Mouse (Mus musculus) hindbrain, embryonic 15.5 days (tissue): ENCODE results near the gene Arcn1. TPM values are rescaled to one million over a fixed set of nuclear protein-coding genes. Genes with fewer than 3 reads are reported as not detected.
"Not testable (repeated sequence)": the region's sequence is repeated elsewhere in the genome, so short reads cannot be mapped to it uniquely, and the experiment has no call there.

Experiments used
- ATAC-seq: fragments of 200-750 bp; cut with Nextera tagmentation; 2 replicates; pipeline ENCODE4 v1.8.0; 2017; ENCODE audit warnings: low read depth, moderate number of reproducible peaks, moderate TSS enrichment; ENCODE audit not compliant: low FRiP score
- H3K27ac ChIP-seq: fragments of 300-500 bp; sonication (generic); replicated peaks from 2 replicates; pipeline ENCODE4 v1.5.1; 2015; ENCODE audit warnings: mild to moderate bottlenecking, inconsistent platforms
- H3K27me3 ChIP-seq: fragments of 300-500 bp; sonication (generic); 2 replicates; pipeline ENCODE4 v1.6.1; 2015; ENCODE audit warnings: control low read depth, inconsistent platforms
- H3K36me3 ChIP-seq: fragments of 300-500 bp; sonication (generic); 2 replicates; pipeline ENCODE4 v1.6.1; 2015; ENCODE audit warnings: control low read depth, inconsistent platforms
- H3K4me1 ChIP-seq: fragments of 300-500 bp; sonication (generic); replicated peaks from 2 replicates; pipeline ENCODE4 v1.6.1; 2015; ENCODE audit warnings: control low read depth, inconsistent platforms
- H3K4me2 ChIP-seq: fragments of 300-500 bp; sonication (generic); 2 replicates; pipeline ENCODE4 v1.6.1; 2015; ENCODE audit warnings: moderate library complexity, mild to moderate bottlenecking, inconsistent platforms
- H3K4me3 ChIP-seq: fragments of 300-500 bp; sonication (generic); 2 replicates; pipeline ENCODE4 v1.5.1; 2015; ENCODE audit warnings: mild to moderate bottlenecking, inconsistent platforms
- H3K9ac ChIP-seq: fragments of 300-500 bp; sonication (generic); 2 replicates; pipeline ENCODE4 v1.6.1; 2015; ENCODE audit warnings: inconsistent platforms
- H3K9me3 ChIP-seq: fragments of 300-500 bp; sonication (generic); 2 replicates; pipeline ENCODE4 v1.6.1; 2016; ENCODE audit warnings: control low read depth, inconsistent platforms
- WGBS: fragments of 180-500 bp; shearing (Covaris S2); methylation state at CpG from one replicate; pipeline ENCODE4 v1.1.7; 2015; 5-methylcytosine and 5-hydroxymethylcytosine counted together
- polyA plus RNA-seq: library from polyadenylated mRNA; unstranded; fragments of >200 nt; fragmentation: Nextera tagmentation; extraction: Ambion mirVana; gene quantifications from 2 replicates; pipeline ENCODE4 v1.2.1, GENCODE M21; 2015

Arcn1 gene
- polyA plus RNA-seq, 1 experiment from 2014 or later, result 135 TPM

DNA sequence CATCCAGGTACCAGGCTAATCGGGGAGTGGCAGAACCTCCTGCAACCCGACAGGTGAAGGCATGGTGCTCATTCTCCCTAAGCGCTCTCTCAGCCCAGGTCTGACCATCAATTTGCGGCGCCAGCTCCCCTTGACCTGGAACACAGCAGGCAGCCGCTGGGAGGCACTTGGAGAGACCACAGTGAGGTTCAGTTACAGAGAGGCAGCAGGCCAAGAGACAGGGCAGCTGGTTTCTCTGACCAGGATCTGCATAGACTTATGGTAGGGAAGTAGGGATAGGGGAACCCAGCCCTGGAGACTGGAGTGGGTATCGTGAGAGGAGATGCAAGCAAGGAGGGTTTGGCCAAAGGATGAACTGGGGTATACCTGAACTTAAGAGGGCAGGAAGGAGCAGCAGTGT lies 30.7 kb upstream of the Arcn1 start:
- Histone ChIP-seq H3K4me1 (peaks cover 16% of the 10 kb centered on the region), H3K36me3 (no peaks in the 10 kb centered on the region), H3K27ac (0 out of 2 replicates have a peak overlapping the region, but pooled peaks have one; percentile 75), H3K4me2 (peak overlapping the region; percentile 96), H3K9me3 (no peaks in the 10 kb centered on the region), H3K9ac (peak overlapping the region; percentile 61), H3K27me3 (no peaks in the 10 kb centered on the region), H3K4me3 (peak overlapping the region; percentile 46)
- WGBS, result 44% methylated on average over 7 of the region's 7 CpGs
- peak; percentile 2; the same call in 1 of the 2 replicates for ATAC-seq

DNA sequence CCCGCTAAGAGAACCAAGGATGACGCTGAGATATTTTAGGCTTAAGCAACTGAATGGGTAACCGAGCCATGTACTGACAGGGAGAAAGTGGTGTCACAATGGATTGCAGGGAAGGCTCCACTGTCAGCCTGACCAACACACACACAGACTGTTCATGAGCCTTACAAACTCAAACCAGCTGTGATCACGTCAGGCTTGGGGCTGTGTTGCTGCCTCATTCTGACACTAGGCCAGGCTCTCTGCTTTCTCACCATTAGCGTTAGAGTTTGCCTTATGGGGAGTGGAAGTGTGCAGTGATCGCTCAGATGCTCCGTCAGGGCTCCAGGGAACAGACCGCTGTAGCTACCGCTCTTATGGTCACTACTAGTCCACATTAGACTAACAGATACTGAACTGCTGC lies 25.2 kb upstream of the Arcn1 start:
- Histone ChIP-seq H3K27ac (no peak overlapping the region), H3K9me3 (no peaks in the 10 kb centered on the region), H3K36me3 (peaks cover 44% of the 10 kb centered on the region), H3K4me1 (0 out of 2 replicates have a peak, but pooled peaks cover 1% of the 10 kb centered on the region), H3K27me3 (no peaks in the 10 kb centered on the region), H3K4me3 (no peak overlapping the region), H3K4me2 (no peak overlapping the region), H3K9ac (no peak overlapping the region)
- ATAC-seq, result no peak
- 86% methylated on average over 9 of the region's 9 CpGs for WGBS

DNA sequence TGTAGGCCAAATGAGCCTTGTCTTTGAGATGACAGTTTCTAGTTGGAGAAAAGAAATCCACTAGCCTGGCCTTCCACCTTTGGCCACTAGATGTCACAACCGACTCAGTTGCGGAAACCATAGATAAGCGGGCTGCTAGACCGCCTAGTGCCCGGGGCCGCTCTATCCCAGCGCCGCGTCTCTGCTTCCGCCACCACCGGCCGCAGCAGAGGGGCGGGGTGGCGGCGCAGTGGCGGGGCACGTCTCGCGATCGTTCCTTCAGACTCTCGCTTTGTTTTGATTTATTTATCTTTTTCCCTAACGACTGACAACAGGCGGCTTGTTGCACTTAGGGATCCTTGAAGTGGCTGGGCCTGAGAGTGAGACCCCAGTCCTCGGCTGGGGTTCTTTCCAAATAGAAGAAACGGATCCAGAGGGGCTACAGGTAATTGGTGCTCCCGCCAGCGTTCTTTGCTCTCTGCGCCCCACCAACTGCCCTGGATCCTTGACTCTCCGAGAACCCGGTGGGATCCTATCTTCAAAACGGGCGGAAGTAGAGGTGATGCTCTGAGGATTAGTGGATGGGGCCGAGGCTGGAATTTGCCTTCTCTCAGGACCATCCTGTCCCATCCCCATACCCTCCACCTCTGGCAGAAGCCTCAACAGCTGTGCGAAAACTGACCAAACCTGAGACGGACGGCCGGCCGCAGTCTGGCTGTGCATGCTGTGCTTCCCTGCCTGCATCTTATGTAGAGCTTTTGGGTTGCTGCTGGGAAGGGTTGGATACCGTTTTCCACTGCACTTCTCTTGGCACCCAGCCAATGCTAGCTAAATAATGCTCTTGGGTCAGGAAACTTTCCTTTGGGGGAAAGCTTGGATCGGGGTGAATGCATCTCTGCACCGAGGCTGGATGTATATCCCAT lies 5.4 kb upstream of the Arcn1 start:
- H3K4me2 ChIP-seq, result peak overlapping the region; percentile 61
- H3K9ac ChIP-seq, result peak overlapping the region; percentile 71
- peak; percentile 97 for ATAC-seq
- peak overlapping the region; percentile 67 for H3K4me3 ChIP-seq
- H3K27ac ChIP-seq, result peak overlapping the region; percentile 82
- H3K36me3 ChIP-seq, result peaks cover 17% of the 10 kb centered on the region; the same call in 1 of the 2 replicates
- H3K27me3 ChIP-seq, result no peaks in the 10 kb centered on the region
- WGBS, result under 1% methylated on average over 41 of the region's 41 CpGs
- H3K4me1 ChIP-seq, result peaks cover 18% of the 10 kb centered on the region
- no peaks in the 10 kb centered on the region for H3K9me3 ChIP-seq

DNA sequence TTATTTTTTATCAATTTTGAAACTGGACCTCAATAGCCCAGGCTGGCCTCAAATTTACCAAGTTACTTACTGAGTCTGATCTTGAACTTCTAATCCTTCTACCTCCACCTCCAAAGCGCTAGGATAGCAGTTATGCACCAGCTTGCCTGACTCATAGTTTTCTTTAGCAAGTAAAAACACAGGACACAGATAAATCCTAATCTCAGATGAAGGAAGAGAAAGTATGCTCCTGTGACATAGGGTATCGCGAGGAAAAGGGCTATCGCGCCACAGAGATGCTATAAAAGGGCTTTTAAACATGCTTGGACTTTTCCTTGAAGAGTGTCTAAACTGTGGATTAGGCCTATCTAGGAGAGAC lies 4.7 kb upstream of the Arcn1 start:
- H3K36me3 ChIP-seq, result peaks cover 17% of the 10 kb centered on the region; the same call in 1 of the 2 replicates
- H3K4me3 ChIP-seq, result peak overlapping the region; percentile 67; the same call in 1 of the 2 replicates
- no peak for ATAC-seq
- WGBS, result 27% methylated on average over 5 of the region's 5 CpGs
- peak overlapping the region; percentile 55 for H3K27ac ChIP-seq
- no peaks in the 10 kb centered on the region for H3K9me3 ChIP-seq
- H3K27me3 ChIP-seq, result no peaks in the 10 kb centered on the region
- peaks cover 18% of the 10 kb centered on the region for H3K4me1 ChIP-seq
- H3K4me2 ChIP-seq, result no peak overlapping the region
- no peak overlapping the region for H3K9ac ChIP-seq

DNA sequence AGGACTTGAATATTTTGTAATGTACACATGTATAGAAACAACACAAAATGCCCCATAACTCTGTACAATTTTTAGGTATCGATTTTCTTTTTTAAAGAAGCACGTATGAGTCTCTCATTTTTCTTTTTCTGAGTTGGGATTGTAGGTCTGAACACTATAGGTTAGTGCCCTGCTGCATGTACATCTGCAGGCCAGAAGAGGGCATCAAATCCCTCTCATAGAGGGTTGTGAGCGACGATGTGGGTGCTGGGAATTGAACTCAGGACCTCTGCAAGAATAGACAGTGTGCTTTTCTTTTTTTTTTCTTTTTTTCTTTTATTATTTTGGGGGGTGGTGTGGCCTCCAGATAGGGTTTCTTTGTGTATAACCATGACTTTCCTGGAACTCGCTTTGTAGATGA lies 3.7 kb upstream of the Arcn1 start:
- 92% methylated on average over 5 of the region's 5 CpGs for WGBS
- H3K4me3 ChIP-seq, result no peak overlapping the region
- peaks cover 24% of the 10 kb centered on the region for H3K4me1 ChIP-seq
- H3K9me3 ChIP-seq, result no peaks in the 10 kb centered on the region
- H3K27ac ChIP-seq, result no peak overlapping the region
- H3K36me3 ChIP-seq, result peaks cover 15% of the 10 kb centered on the region; the same call in 1 of the 2 replicates
- ATAC-seq, result no peak
- H3K27me3 ChIP-seq, result no peaks in the 10 kb centered on the region
- H3K4me2 ChIP-seq, result no peak overlapping the region
- no peak overlapping the region for H3K9ac ChIP-seq

DNA sequence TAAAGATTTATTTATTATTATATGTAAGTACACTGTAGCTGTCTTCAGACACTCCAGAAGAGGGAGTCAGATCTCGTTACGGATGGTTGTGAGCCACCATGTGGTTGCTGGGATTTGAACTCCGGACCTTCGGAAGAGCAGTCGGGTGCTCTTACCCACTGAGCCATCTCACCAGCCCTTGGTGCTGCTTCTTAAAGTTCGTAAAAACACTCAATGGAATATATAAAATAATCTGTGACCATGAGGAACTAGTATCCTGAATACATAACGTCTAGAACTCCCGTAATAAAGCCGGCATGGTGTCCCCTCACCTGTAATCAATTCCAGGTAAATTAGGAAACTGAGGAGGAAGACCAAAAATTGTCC lies 367 bp upstream of the Arcn1 start:
- ATAC-seq, H3K27me3 ChIP-seq: not testable (repeated sequence)
- 48% methylated on average over 7 of the region's 9 CpGs for WGBS

DNA sequence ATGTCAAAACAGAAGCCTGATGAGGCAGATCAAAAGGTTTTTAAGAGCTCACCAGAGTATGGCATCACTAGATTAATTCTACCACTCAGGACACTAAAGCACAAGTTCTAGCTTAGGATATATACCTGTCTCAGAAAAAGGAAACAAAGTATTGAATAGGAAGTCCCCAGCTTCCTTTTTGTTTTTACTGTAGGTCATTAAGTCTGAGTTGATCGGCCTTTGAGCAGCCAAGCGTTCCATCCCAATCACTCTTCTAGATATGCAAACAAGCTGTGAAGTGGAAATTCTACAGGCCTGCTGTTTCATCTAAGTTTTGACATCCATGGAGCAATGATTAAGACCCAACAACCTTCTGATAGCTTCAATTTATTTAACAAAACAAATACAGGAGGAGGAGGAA lies 6.8 kb downstream of the Arcn1 start:
- H3K4me3 ChIP-seq, result no peak overlapping the region
- no peak for ATAC-seq
- no peaks in the 10 kb centered on the region for H3K27me3 ChIP-seq
- no peaks in the 10 kb centered on the region for H3K9me3 ChIP-seq
- no peak overlapping the region for H3K4me2 ChIP-seq
- H3K36me3 ChIP-seq, result peaks cover 28% of the 10 kb centered on the region
- WGBS, result 83% methylated on average over 2 of the region's 2 CpGs
- H3K9ac ChIP-seq, result no peak overlapping the region
- H3K4me1 ChIP-seq, result peaks cover 18% of the 10 kb centered on the region
- H3K27ac ChIP-seq, result no peak overlapping the region

More for the DNA sequence above, 367 bp upstream of the Arcn1 start:
- H3K4me1 ChIP-seq, result peaks cover 29% of the 10 kb centered on the region
- H3K9ac ChIP-seq, H3K9me3 ChIP-seq, H3K36me3 ChIP-seq: not testable (repeated sequence)
- peak overlapping the region; percentile 97 for H3K27ac ChIP-seq
- H3K4me3 ChIP-seq, result peak overlapping the region; percentile 99
- peak overlapping the region; percentile 73 for H3K4me2 ChIP-seq

DNA sequence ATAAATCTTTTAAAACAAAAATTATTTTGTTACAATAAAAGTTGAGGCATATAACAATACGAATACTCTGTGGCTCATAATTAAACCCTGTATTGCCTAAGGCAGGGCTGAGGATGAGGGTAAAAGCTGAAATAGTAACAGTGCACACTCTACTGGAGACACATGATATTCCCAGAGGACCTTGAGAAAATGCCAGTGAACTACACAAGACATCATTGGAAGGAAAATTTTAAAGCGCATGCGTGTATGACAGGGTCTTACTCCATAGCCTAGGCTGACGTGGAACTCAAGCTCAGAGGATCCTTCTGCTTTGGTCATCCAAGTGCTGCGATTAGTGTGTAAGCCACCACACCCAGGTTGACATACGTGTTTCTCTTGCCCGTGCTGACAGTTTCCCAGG lies 19.2 kb downstream of the Arcn1 start:
- WGBS, result 96% methylated on average over 7 of the region's 7 CpGs
- Histone ChIP-seq H3K9me3 (no peaks in the 10 kb centered on the region), H3K4me2 (no peak overlapping the region), H3K4me1 (no peaks in the 10 kb centered on the region), H3K27me3 (no peaks in the 10 kb centered on the region), H3K36me3 (peaks cover 88% of the 10 kb centered on the region), H3K27ac (no peak overlapping the region), H3K4me3 (no peak overlapping the region), H3K9ac (no peak overlapping the region)
- ATAC-seq, result no peak

DNA sequence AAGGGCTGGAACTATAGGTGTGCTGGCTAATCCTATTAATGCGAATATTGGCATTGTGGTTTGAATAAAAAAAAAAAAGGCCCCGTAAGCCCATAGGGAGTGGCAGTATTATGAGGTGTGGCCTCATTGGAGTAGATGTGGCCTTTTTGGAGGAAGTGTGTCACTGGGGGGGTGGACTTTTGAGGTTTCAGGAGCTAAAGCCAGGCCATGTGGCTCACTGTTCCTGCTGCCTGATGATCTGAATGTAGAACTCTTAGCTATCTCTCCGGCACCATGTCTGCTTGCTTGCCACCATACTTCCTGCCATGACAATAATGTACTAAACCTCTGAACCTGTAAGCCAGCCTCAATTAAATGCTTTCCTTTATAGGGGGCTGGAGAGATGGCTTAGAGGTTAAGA lies 20.3 kb downstream of the Arcn1 start:
- no peak overlapping the region for H3K27ac ChIP-seq

DNA sequence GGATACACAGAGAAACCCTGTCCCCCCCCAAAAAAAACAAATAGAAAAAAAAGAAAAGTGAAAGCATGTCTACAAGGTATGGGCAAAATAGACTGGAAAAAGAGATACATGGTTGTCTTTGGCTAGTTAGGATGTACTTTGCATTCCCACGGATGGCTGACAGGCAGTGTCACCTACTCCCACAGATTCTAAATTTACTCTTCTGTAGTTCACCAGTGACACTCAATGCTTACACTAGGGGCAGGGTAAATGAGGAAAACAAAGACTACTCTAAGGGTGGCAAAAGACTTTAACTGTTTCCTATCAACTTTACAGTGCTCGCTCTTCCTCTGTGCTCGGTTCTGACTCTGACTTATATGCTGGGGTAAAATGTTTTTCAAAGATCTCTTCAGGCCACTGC lies 21.0 kb downstream of the Arcn1 start:
- no peak for ATAC-seq
- H3K27ac ChIP-seq, result no peak overlapping the region
- H3K27me3 ChIP-seq, result no peaks in the 10 kb centered on the region
- H3K36me3 ChIP-seq, result peaks cover 83% of the 10 kb centered on the region
- H3K4me3 ChIP-seq, result no peak overlapping the region
- H3K4me2 ChIP-seq, result no peak overlapping the region
- H3K9ac ChIP-seq, result no peak overlapping the region
- H3K4me1 ChIP-seq, result no peaks in the 10 kb centered on the region
- no peaks in the 10 kb centered on the region for H3K9me3 ChIP-seq
- WGBS, result 93% methylated on average over 3 of the region's 3 CpGs

More for the DNA sequence above, 20.3 kb downstream of the Arcn1 start:
- no peaks in the 10 kb centered on the region for H3K4me1 ChIP-seq
- H3K4me3 ChIP-seq, result no peak overlapping the region
- peaks cover 89% of the 10 kb centered on the region for H3K36me3 ChIP-seq
- 97% methylated on average over 3 of the region's 3 CpGs for WGBS
- no peaks in the 10 kb centered on the region for H3K9me3 ChIP-seq
- H3K9ac ChIP-seq, result no peak overlapping the region
- no peak for ATAC-seq
- no peak overlapping the region for H3K4me2 ChIP-seq
- no peaks in the 10 kb centered on the region for H3K27me3 ChIP-seq

DNA sequence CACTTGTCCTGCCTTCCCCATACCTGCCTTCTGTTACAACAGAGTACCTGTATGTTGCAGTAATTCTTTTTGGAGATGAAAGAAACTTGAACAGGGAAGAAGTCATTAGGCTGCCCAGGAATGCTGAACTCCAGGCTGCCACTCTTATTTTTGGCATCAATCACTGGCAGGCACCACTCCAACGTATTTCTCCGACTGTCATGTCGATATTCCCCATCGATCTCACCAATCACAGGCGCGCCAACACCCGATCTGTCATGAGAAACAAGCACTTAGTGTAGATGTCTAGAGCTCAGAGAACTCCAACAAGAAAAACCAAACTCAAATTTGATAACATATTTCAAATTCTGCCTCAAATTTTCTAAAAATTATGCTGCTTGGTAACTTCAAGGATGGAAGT lies 22.3 kb downstream of the Arcn1 start:
- Histone ChIP-seq H3K9me3 (no peaks in the 10 kb centered on the region), H3K36me3 (peaks cover 71% of the 10 kb centered on the region), H3K9ac (no peak overlapping the region), H3K27me3 (no peaks in the 10 kb centered on the region), H3K4me3 (no peak overlapping the region), H3K4me1 (no peaks in the 10 kb centered on the region), H3K27ac (no peak overlapping the region), H3K4me2 (no peak overlapping the region)
- WGBS, result 95% methylated on average over 7 of the region's 7 CpGs
- no peak for ATAC-seq

DNA sequence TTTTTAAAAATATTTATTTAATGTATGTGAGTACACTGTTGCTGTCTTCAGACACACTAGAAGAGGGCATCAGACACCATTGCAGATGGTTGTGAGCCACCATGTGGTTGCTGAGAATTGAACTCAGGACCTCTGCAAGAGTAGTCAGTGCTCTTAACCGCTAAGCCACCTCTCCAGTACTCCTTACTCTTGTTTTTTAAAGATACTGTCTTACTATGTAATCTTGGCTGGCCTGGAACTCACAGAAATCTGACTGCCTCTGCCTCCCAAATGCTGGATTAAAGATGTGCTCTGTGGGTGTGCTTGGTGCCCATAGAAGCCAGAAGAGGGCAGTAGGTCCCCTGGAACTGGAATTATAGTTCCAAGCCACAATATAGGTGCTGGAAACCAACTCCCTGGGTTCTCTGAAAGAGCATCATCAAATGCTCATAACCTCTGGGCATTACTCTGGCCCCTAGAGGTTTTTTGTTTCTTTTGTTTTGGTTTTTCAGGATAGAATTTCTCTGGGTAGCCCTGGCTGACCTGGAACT lies 26.9 kb downstream of the Arcn1 start:
- no peaks in the 10 kb centered on the region for H3K9me3 ChIP-seq
- no peak overlapping the region for H3K4me3 ChIP-seq
- WGBS, result 86% methylated on average over 1 of the region's 1 CpGs

More for the DNA sequence above, 26.9 kb downstream of the Arcn1 start:
- Histone ChIP-seq H3K27me3 (no peaks in the 10 kb centered on the region), H3K27ac (no peak overlapping the region), H3K4me2 (no peak overlapping the region), H3K9ac (no peak overlapping the region), H3K36me3 (peaks cover 33% of the 10 kb centered on the region), H3K4me1 (no peaks in the 10 kb centered on the region)
- no peak for ATAC-seq
